Mouse (Mus musculus): ENCODE data around the gene Pakap.

- TF ChIP-seq EP300 (IDR thresholded peaks at IDR 0.05; ENCODE audit: low read depth), result no peak
- TF ChIP-seq CTCF (IDR thresholded peaks at IDR 0.05; ENCODE audit: low read depth), result no peak
Observed at GRCm38 (mm10) chr4:57862269-57862986, 294.4 kb downstream of the Pakap start.

Measured in liver, embryonic 14.5 days (tissue).